ENCODE assay signal across 23 mouse cellular contexts in genomic region chr3:95980276-95980970, GRCm38 (mm10).
"Had no signal": no experiment of that assay in that cellular context is flagged by ENCODE, and none has a peak within 500 bp of the region (broad histone marks: within the 10 kb centered on the region; RNA-seq: fewer than 3 reads in every experiment).

No protein-coding gene starts in this region.

- DNase-seq: gastrocnemius, postnatal 14 days; gastrocnemius, postnatal 36 days; heart, adult 11 months; heart, adult 2 months; heart, postnatal 14 days; heart, postnatal 36 days; kidney, adult 11 months; kidney, adult 2 months; kidney, adult 9 months; kidney, postnatal 14 days; kidney, postnatal 36 days; layer of hippocampus, adult 9-11 months; left cerebral cortex, postnatal 4 days had no signal

- H3K4me3 ChIP-seq: heart, adult 2 months; heart, embryonic 13.5 days; heart, embryonic 15.5 days; hindbrain, embryonic 13.5 days; hindbrain, embryonic 15.5 days; kidney, embryonic 15.5 days; limb, embryonic 13.5 days; limb, embryonic 15.5 days; liver, embryonic 12.5 days had no signal

- H3K27ac ChIP-seq: heart, adult 2 months; heart, embryonic 13.5 days; hindbrain, embryonic 13.5 days; hindbrain, embryonic 15.5 days; hindbrain, postnatal 0 days; kidney, embryonic 15.5 days; kidney, postnatal 0 days; limb, embryonic 13.5 days; limb, embryonic 15.5 days; liver, embryonic 12.5 days had no signal
